Mouse (Mus musculus): ENCODE measurements around the gene Ssx2ip. TPM values are rescaled to one million over a fixed set of nuclear protein-coding genes. Genes with fewer than 3 reads are reported as not detected.

Ssx2ip gene
- total and polyA plus RNA-seq, 2 experiments from 2014 or later: 19.4 to 26.3 TPM

DNA sequence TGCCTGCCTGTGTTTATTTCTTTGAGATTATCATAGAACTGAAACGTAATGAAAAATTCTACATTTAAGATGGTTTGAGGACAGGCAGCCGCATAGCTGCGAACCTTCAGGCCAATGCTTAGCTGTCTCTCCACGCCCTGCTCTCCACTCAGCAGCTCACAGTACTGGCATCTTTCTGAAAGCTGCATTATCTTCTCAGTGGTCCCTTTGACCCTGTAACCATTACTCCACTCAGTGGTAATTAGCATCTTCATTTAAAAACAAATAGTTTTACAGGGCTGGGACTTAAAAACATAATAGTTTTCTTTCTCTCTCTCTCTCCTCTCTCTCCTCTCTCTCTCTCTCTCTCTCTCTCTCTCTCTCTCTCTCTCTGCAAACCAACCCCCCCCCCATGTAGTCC is 68.2 kb downstream of the Ssx2ip start:
- no peaks in the 10 kb centered on the region for H3K4me1 ChIP-seq (ENCODE audit: insufficient read depth, low read length)
- no peak overlapping the region for H3K4me3 ChIP-seq (ENCODE audit: low read depth, low read length)
- H3K36me3 ChIP-seq (ENCODE audit: insufficient read depth, low read length): no peaks in the 10 kb centered on the region
- TF ChIP-seq CTCF (IDR thresholded peaks at IDR 0.05): no peak
- H3K9ac ChIP-seq (replicated peaks; ENCODE audit: low read length, poor library complexity, severe bottlenecking): no peak overlapping the region
- no peaks in the 10 kb centered on the region for H3K9me3 ChIP-seq (ENCODE audit: low read length)
- 74% methylated on average over 4 of the region's 4 CpGs for WGBS
- DNase-seq (ENCODE audit: low spot score) (no peak), ATAC-seq (ENCODE audit: low FRiP score) (no peak)
- no peak overlapping the region for H3K27ac ChIP-seq (ENCODE audit: low read depth, low read length)
- no peaks in the 10 kb centered on the region for H3K27me3 ChIP-seq (ENCODE audit: insufficient read depth, low read length)
- H3K4me2 ChIP-seq (ENCODE audit: low read depth, low read length, poor library complexity, severe bottlenecking): no peak overlapping the region

DNA sequence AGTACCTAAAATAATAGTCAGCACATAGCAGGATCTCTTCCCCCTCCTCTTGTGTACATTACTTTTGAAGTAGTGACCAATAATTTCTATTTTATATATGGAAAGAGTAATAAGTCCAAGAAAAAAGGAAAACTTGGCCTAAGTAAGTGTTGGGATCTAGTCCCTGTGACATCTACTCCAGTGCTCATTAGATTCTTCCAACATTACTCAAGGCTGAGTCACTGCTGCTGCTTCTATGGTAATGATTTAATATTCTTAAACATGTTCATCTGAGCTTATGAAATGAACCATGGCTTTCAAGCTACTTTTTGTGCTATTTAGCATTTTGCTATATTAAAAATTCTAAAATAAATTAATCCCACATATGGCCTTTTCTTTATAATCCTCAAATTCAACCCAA is 69.3 kb downstream of the Ssx2ip start:
- H3K27me3 ChIP-seq (ENCODE audit: insufficient read depth, low read length): no peaks in the 10 kb centered on the region
- H3K27ac ChIP-seq (ENCODE audit: low read depth, low read length): no peak overlapping the region
- no peaks in the 10 kb centered on the region for H3K9me3 ChIP-seq (ENCODE audit: low read length)
- H3K4me1 ChIP-seq (ENCODE audit: insufficient read depth, low read length): no peaks in the 10 kb centered on the region
- H3K9ac ChIP-seq (replicated peaks; ENCODE audit: low read length, poor library complexity, severe bottlenecking): no peak overlapping the region
- ATAC-seq (ENCODE audit: low FRiP score) (no peak), DNase-seq (ENCODE audit: low spot score) (no peak)
- H3K4me2 ChIP-seq (ENCODE audit: low read depth, low read length, poor library complexity, severe bottlenecking): no peak overlapping the region
- H3K4me3 ChIP-seq (ENCODE audit: low read depth, low read length): no peak overlapping the region
- no peak for TF ChIP-seq CTCF (IDR thresholded peaks at IDR 0.05)
- no peaks in the 10 kb centered on the region for H3K36me3 ChIP-seq (ENCODE audit: insufficient read depth, low read length)

DNA sequence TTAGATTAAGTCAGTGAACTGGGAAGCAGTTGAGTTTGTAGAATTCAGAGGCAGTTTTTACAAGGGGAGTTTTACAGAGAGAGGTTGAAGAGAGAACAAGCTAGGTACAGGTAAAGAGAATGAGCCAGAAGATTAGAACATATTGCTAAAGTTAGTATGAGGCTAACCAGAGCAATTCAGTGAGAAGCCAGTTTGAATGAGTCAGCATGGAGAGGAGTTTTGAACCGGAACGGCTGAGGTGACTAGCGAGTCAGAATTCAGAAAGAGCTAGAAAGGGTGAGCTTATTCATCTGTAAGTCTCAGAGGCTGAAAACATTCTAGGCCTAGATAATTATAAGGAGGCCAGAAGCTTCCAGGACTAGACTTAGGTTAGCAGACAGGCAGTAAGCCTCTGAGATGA is 70.0 kb downstream of the Ssx2ip start:
- ATAC-seq (ENCODE audit: low FRiP score) (no peak), DNase-seq (ENCODE audit: low spot score) (no peak)
- Histone ChIP-seq H3K4me1 (ENCODE audit: insufficient read depth, low read length) (no peaks in the 10 kb centered on the region), H3K27me3 (ENCODE audit: insufficient read depth, low read length) (no peaks in the 10 kb centered on the region), H3K27ac (ENCODE audit: low read depth, low read length) (no peak overlapping the region), H3K4me3 (ENCODE audit: low read depth, low read length) (no peak overlapping the region), H3K4me2 (ENCODE audit: low read depth, low read length, poor library complexity, severe bottlenecking) (no peak overlapping the region), H3K9ac (replicated peaks; ENCODE audit: low read length, poor library complexity, severe bottlenecking) (no peak overlapping the region), H3K9me3 (ENCODE audit: low read length) (no peaks in the 10 kb centered on the region), H3K36me3 (ENCODE audit: insufficient read depth, low read length) (no peaks in the 10 kb centered on the region)
- 88% methylated on average over 3 of the region's 3 CpGs for WGBS
- TF ChIP-seq CTCF (IDR thresholded peaks at IDR 0.05): no peak

DNA sequence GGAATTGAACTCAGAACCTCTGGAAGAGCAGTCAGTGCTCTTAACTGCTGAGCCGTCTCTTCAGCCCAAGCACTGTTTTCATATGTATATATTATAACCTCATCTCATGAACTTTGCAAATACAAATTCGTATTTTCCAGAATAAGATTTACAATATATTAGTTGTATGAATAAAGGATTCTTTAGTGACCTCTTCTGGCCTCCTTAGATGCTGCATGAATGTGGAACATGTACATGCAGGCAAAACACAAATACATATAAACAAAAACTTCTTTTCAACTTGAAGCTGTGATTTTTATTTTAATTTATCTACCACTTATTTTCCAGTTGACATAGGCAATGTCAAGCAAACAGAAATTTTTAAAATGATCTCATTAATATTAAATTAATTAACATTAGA is 77.6 kb downstream of the Ssx2ip start:
- H3K27ac ChIP-seq (ENCODE audit: low read depth, low read length): no peak overlapping the region
- 62% methylated on average over 2 of the region's 2 CpGs for WGBS

DNA sequence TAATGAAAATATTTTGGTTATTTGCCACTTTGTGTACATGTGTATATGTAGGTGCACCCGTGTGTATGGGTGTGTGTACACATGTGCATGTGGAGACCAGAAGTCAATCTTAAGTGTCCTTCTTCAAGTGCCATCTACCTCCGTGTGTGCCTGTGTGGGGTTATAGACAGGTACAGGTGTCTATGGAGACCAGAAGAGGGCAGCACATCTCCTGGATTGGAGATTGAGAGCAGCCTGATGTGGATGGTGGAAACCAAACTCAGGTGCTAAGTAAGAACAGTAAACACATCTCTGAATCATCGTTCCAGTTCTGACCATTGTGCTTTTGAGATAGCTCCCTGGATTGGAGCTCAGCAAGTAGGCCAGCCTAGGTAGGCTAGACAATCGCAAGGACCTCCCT is 82.0 kb downstream of the Ssx2ip start:
- 0 out of 2 replicates have a peak, but pooled peaks have one; percentile 4 for TF ChIP-seq CTCF (IDR thresholded peaks at IDR 0.05)
- no peaks in the 10 kb centered on the region for H3K27me3 ChIP-seq (ENCODE audit: insufficient read depth, low read length)
- no peak overlapping the region for H3K4me2 ChIP-seq (ENCODE audit: low read depth, low read length, poor library complexity, severe bottlenecking)
- H3K27ac ChIP-seq (ENCODE audit: low read depth, low read length): no peak overlapping the region
- ATAC-seq (ENCODE audit: low FRiP score) (no peak), DNase-seq (ENCODE audit: low spot score) (no peak)
- H3K36me3 ChIP-seq (ENCODE audit: insufficient read depth, low read length): no peaks in the 10 kb centered on the region
- no peaks in the 10 kb centered on the region for H3K9me3 ChIP-seq (ENCODE audit: low read length)
- 86% methylated on average over 4 of the region's 4 CpGs for WGBS
- H3K4me1 ChIP-seq (ENCODE audit: insufficient read depth, low read length): no peaks in the 10 kb centered on the region
- no peak overlapping the region for H3K9ac ChIP-seq (replicated peaks; ENCODE audit: low read length, poor library complexity, severe bottlenecking)
- no peak overlapping the region for H3K4me3 ChIP-seq (ENCODE audit: low read depth, low read length)

More for the DNA sequence above, 77.6 kb downstream of the Ssx2ip start:
- Histone ChIP-seq H3K9ac (replicated peaks; ENCODE audit: low read length, poor library complexity, severe bottlenecking) (no peak overlapping the region), H3K4me3 (ENCODE audit: low read depth, low read length) (no peak overlapping the region), H3K36me3 (ENCODE audit: insufficient read depth, low read length) (no peaks in the 10 kb centered on the region), H3K27me3 (ENCODE audit: insufficient read depth, low read length) (no peaks in the 10 kb centered on the region), H3K4me1 (ENCODE audit: insufficient read depth, low read length) (no peaks in the 10 kb centered on the region), H3K4me2 (ENCODE audit: low read depth, low read length, poor library complexity, severe bottlenecking) (no peak overlapping the region), H3K9me3 (ENCODE audit: low read length) (no peaks in the 10 kb centered on the region)
- peak; percentile 30 for TF ChIP-seq CTCF (IDR thresholded peaks at IDR 0.05)
- no peak for DNase-seq (ENCODE audit: low spot score)
- ATAC-seq (ENCODE audit: low FRiP score): no peak

Small RNA genes within 50 kb of the gene (microRNA-seq; reads per million reads assigned to microRNA genes)
- not detected for gene Gm22901 (ENCODE audit: borderline number of aligned reads)

Other genes starting within 250 kb of the Ssx2ip start
- 0.66 and 1.6 TPM in 2 replicates for gene Lpar3, start 183.7 kb upstream of the Ssx2ip start, total RNA-seq (2014; rRNA removed)
- gene Lpar3, start 183.7 kb upstream of the Ssx2ip start, polyA plus RNA-seq (2015; fragmentation: Nextera tagmentation; extraction: Ambion mirVana): 0.31 and 0.55 TPM in 2 replicates
- 6.3 and 6.7 TPM in 2 replicates for gene Ctbs, start 45.2 kb downstream of the Ssx2ip start, total RNA-seq (2014; rRNA removed)
- gene Ctbs, start 45.2 kb downstream of the Ssx2ip start, polyA plus RNA-seq (2015; fragmentation: Nextera tagmentation; extraction: Ambion mirVana): 4.3 and 4.7 TPM in 2 replicates
- gene Spata1, start 95.1 kb downstream of the Ssx2ip start, total RNA-seq (2014; rRNA removed): 0.71 and 2.4 TPM in 2 replicates
- 3.0 and 3.1 TPM in 2 replicates for gene Spata1, start 95.1 kb downstream of the Ssx2ip start, polyA plus RNA-seq (2015; fragmentation: Nextera tagmentation; extraction: Ambion mirVana)
- 67.5 and 85.1 TPM in 2 replicates for gene Gng5, start 95.2 kb downstream of the Ssx2ip start, total RNA-seq (2014; rRNA removed)
- 244 and 247 TPM in 2 replicates for gene Gng5, start 95.2 kb downstream of the Ssx2ip start, polyA plus RNA-seq (2015; fragmentation: Nextera tagmentation; extraction: Ambion mirVana)
- 22.0 and 31.7 TPM in 2 replicates for gene Rpf1, start 116.8 kb downstream of the Ssx2ip start, total RNA-seq (2014; rRNA removed)
- gene Rpf1, start 116.8 kb downstream of the Ssx2ip start, polyA plus RNA-seq (2015; fragmentation: Nextera tagmentation; extraction: Ambion mirVana): 24.7 and 26.2 TPM in 2 replicates
- gene Uox, start 165.8 kb downstream of the Ssx2ip start, total RNA-seq (2014; rRNA removed): not detected in 2 replicates
- gene Uox, start 165.8 kb downstream of the Ssx2ip start, polyA plus RNA-seq (2015; fragmentation: Nextera tagmentation; extraction: Ambion mirVana): 0.30 and 0.39 TPM in 2 replicates
- gene Dnase2b, start 211.0 kb downstream of the Ssx2ip start, total RNA-seq (2014; rRNA removed): not detected in 2 replicates
- not detected in 2 replicates for gene Dnase2b, start 211.0 kb downstream of the Ssx2ip start, polyA plus RNA-seq (2015; fragmentation: Nextera tagmentation; extraction: Ambion mirVana)
- gene 4930503B20Rik, start 246.7 kb downstream of the Ssx2ip start, total RNA-seq (2014; rRNA removed): not detected in 2 replicates
- not detected in 2 replicates for gene 4930503B20Rik, start 246.7 kb downstream of the Ssx2ip start, polyA plus RNA-seq (2015; fragmentation: Nextera tagmentation; extraction: Ambion mirVana)